Mouse (Mus musculus) kidney, postnatal 0 days (tissue): Measurements from ENCODE around the gene Tacr2. TPM values are rescaled to one million over a fixed set of nuclear protein-coding genes. Genes with fewer than 3 reads are reported as not detected.

Experiments
- ATAC-seq: fragments of 200-750 bp; cut with Nextera tagmentation; replicated peaks from 2 replicates; pipeline ENCODE4 v1.8.0; 2017; ENCODE audit warnings: low read depth, moderate number of reproducible peaks, moderate TSS enrichment, moderate library complexity; ENCODE audit not compliant: low FRiP score
- DNase-seq: peaks from one replicate; pipeline ENCODE4 v3.0.0-alpha.2; 2016; ENCODE audit warnings: low spot score
- H3K27ac ChIP-seq: fragments of 300-500 bp; sonication (generic); 2 replicates; pipeline ENCODE4 v1.5.1; 2014; ENCODE audit warnings: mild to moderate bottlenecking
- H3K27me3 ChIP-seq: fragments of 300-500 bp; sonication (generic); 2 replicates; pipeline ENCODE4 v1.6.1; 2014; ENCODE audit warnings: low read length, mixed read lengths; ENCODE audit not compliant: insufficient read depth
- H3K36me3 ChIP-seq: fragments of 300-500 bp; sonication (generic); 2 replicates; pipeline ENCODE4 v1.6.1; 2014; ENCODE audit warnings: low read length, mixed read lengths; ENCODE audit not compliant: insufficient read depth
- H3K4me1 ChIP-seq: fragments of 300-500 bp; sonication (generic); replicated peaks from 2 replicates; pipeline ENCODE4 v1.6.1; 2014; ENCODE audit warnings: antibody characterized with exemption, low read length, mixed read lengths; ENCODE audit not compliant: insufficient read depth
- H3K4me2 ChIP-seq: fragments of 300-500 bp; sonication (generic); 2 replicates; pipeline ENCODE4 v1.6.1; 2014; ENCODE audit warnings: mild to moderate bottlenecking, low read length, moderate library complexity, mixed read lengths
- H3K4me3 ChIP-seq: fragments of 300-500 bp; sonication (generic); replicated peaks from 2 replicates; pipeline ENCODE4 v1.5.1; 2014; ENCODE audit warnings: low read depth, low read length
- H3K9ac ChIP-seq: fragments of 300-500 bp; sonication (generic); 2 replicates; pipeline ENCODE4 v1.6.1; 2014; ENCODE audit warnings: low read depth, low read length
- H3K9me3 ChIP-seq: fragments of 300-500 bp; sonication (generic); replicated peaks from 2 replicates; pipeline ENCODE4 v1.6.1; 2016; ENCODE audit warnings: low read length, inconsistent platforms, mixed read lengths
- CTCF ChIP-seq: IDR thresholded peaks from 2 replicates; pipeline ENCODE4 v1.5.1; 2016; ENCODE audit warnings: antibody characterized with exemption, low read depth, mild to moderate bottlenecking, moderate library complexity
- WGBS: fragments of 180-500 bp; shearing (Covaris S2); extraction: QIAGEN DNeasy Blood & Tissue Kit; methylation state at CpG from one replicate; pipeline ENCODE4 v1.1.7; 2014; 5-methylcytosine and 5-hydroxymethylcytosine counted together
- polyA plus RNA-seq: library from polyadenylated mRNA; unstranded; fragments of >200 nt; fragmentation: Nextera tagmentation; extraction: Ambion mirVana; gene quantifications from 2 replicates; pipeline ENCODE4 v1.2.1, GENCODE M21; 2015

Gene Tacr2
- polyA plus RNA-seq, 1 experiment from 2014 or later, result not detected

DNA sequence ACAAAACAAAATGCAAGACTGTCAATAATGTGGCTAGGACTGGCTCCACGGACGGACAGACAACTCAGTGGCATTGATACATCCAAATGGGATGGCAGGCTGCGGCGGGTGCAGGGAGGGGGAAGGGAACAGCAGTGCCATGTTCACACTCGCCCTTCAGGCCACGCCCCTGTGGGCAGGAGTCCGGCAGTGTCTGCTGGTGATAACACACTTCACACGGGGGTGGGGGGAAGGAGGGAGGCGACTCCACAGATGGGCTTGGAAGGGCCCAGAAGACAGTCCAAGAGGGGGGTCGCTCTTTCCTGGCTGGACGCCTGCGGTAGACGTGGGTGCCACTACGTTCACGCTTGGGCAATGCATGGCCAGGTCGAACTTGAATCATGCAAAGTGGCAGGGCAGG, 17.0 kb downstream of the Tacr2 start:
- WGBS, result 78% methylated on average over 16 of the region's 16 CpGs
- no peak for DNase-seq

GRCm38 (mm10) chr10:62275235-62275634, 23.0 kb downstream of the Tacr2 start:
- Histone ChIP-seq H3K27ac (no peak overlapping the region), H3K9ac (no peak overlapping the region), H3K4me3 (no peak overlapping the region), H3K9me3 (no peaks in the 10 kb centered on the region), H3K36me3 (peaks cover 9% of the 10 kb centered on the region; the same call in 1 of the 2 replicates), H3K27me3 (no peaks in the 10 kb centered on the region), H3K4me1 (no peaks in the 10 kb centered on the region), H3K4me2 (no peak overlapping the region)
- whole genome bisulfite sequencing, result 36% methylated on average over 4 of the region's 4 CpGs
- peak; percentile 92 for TF ChIP-seq CTCF
- DNase-seq, result peak; percentile 81
- 0 out of 2 replicates have a peak, but pooled peaks have one; percentile 29 for ATAC-seq

More for the DNA sequence above, 17.0 kb downstream of the Tacr2 start:
- Histone ChIP-seq H3K27me3 (no peaks in the 10 kb centered on the region), H3K4me2 (no peak overlapping the region), H3K4me3 (no peak overlapping the region), H3K9me3 (no peaks in the 10 kb centered on the region), H3K36me3 (peaks cover 6% of the 10 kb centered on the region; the same call in 1 of the 2 replicates), H3K27ac (no peak overlapping the region), H3K9ac (no peak overlapping the region), H3K4me1 (no peaks in the 10 kb centered on the region)
- no peak for TF ChIP-seq CTCF
- no peak for ATAC-seq

DNA sequence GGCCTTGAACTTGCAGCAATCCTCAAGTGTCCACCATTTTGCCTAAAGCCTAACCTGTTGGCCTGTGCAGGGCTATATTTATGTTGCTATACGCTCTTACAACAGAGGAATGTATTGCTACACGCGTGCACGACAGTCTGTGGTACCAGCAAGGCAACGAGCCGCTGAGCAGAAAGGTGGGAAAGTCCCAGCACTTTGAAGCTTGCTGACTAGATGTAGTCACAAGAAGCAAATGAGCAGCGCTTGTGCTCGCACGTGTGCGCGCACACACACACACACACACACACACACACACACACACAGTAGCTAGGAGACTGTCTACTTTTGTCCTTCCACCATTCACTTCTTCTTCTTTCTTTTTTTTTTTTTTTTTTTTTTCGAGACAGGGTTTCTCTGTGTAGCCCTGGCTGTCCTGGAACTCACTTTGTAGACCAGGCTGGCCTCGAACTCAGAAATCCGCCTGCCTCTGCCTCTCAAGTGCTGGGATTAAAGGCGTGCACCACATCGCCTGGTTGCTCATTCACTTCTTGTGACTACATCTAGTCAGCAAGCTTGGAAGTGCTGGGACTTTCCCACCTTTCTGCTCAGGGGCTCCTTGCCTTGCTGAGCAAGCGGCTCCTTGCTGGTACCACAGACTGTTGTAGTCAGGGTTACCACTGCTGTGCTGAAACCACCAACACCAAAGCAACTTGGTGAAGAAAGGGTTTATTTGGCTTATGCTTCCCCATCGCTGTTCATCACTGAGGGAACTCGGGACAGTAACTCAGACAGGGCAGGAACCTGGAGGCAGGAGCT, 25.5 kb downstream of the Tacr2 start:
- Histone ChIP-seq H3K27me3 (no peaks in the 10 kb centered on the region), H3K9ac (no peak overlapping the region), H3K27ac (no peak overlapping the region), H3K36me3 (peaks cover 26% of the 10 kb centered on the region; the same call in 1 of the 2 replicates), H3K4me3 (no peak overlapping the region), H3K4me2 (no peak overlapping the region), H3K9me3 (no peaks in the 10 kb centered on the region), H3K4me1 (no peaks in the 10 kb centered on the region)
- DNase-seq, result no peak
- no peak for TF ChIP-seq CTCF
- WGBS, result 93% methylated on average over 18 of the region's 19 CpGs
- no peak for ATAC-seq

DNA sequence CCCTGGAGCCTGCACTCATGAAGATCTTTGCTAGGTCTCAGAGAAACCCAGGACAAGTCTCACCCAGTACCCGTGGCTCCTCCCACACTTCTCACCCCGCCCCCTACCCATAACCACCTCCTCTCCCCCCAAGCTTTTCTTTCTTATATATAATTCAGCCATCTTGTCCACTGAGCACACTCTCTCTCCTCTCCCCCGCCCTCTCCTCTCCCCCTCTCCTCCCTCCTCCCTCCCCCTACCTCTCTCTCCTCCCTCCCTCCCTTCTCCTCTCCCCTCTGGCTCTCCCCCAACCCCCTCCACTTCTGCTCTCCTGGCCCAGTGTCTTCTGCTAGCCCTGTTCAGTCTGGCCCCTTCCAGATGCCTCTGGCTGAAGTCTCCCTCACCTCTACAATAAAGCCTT, 26.8 kb downstream of the Tacr2 start:
- Histone ChIP-seq H3K27ac (no peak overlapping the region), H3K9me3 (no peaks in the 10 kb centered on the region), H3K27me3 (no peaks in the 10 kb centered on the region), H3K4me2 (no peak overlapping the region), H3K36me3 (peaks cover 29% of the 10 kb centered on the region; the same call in 1 of the 2 replicates), H3K4me3 (no peak overlapping the region), H3K9ac (no peak overlapping the region), H3K4me1 (no peaks in the 10 kb centered on the region)
- ATAC-seq (no peak), DNase-seq (peak; percentile 70)
- 71% methylated on average over 3 of the region's 3 CpGs for WGBS
- no peak for TF ChIP-seq CTCF

- Histone ChIP-seq H3K4me1 (no peaks in the 10 kb centered on the region), H3K27ac (no peak overlapping the region), H3K27me3 (no peaks in the 10 kb centered on the region), H3K4me2 (no peak overlapping the region), H3K9me3 (no peaks in the 10 kb centered on the region), H3K9ac (no peak overlapping the region), H3K4me3 (no peak overlapping the region), H3K36me3 (peaks cover 33% of the 10 kb centered on the region)
- TF ChIP-seq CTCF, result no peak
- ATAC-seq (no peak), DNase-seq (no peak)
- 78% methylated on average over 4 of the region's 4 CpGs for WGBS
Observed at GRCm38 (mm10) chr10:62279671-62280070, 27.4 kb downstream of the Tacr2 start.

- no peak for ATAC-seq
Observed at GRCm38 (mm10) chr10:62282782-62283181, 30.5 kb downstream of the Tacr2 start.

More at GRCm38 (mm10) chr10:62282782-62283181, 30.5 kb downstream of the Tacr2 start:
- no peaks in the 10 kb centered on the region for H3K27me3 ChIP-seq
- peaks cover 48% of the 10 kb centered on the region for H3K36me3 ChIP-seq
- H3K9me3 ChIP-seq, result no peaks in the 10 kb centered on the region
- no peaks in the 10 kb centered on the region for H3K4me1 ChIP-seq
- no peak for DNase-seq
- H3K4me3 ChIP-seq, result no peak overlapping the region
- no peak overlapping the region for H3K9ac ChIP-seq
- no peak overlapping the region for H3K27ac ChIP-seq
- no peak for TF ChIP-seq CTCF
- 60% methylated on average over 9 of the region's 9 CpGs for WGBS
- H3K4me2 ChIP-seq, result no peak overlapping the region
